Mouse (Mus musculus) limb, embryonic 15.5 days (tissue): ENCODE measurements around the gene Asah2. TPM values are rescaled to one million over a fixed set of nuclear protein-coding genes. Genes with fewer than 3 reads are reported as not detected.

Experiments used
- ATAC-seq: fragments of 200-750 bp; cut with Nextera tagmentation; 2 replicates; pipeline ENCODE4 v1.8.0; 2017; ENCODE audit warnings: low read depth, moderate TSS enrichment; ENCODE audit not compliant: insufficient number of reproducible peaks, low FRiP score, low TSS enrichment
- H3K27ac ChIP-seq: fragments of 300-500 bp; sonication (generic); 2 replicates; pipeline ENCODE4 v1.5.1; 2015; ENCODE audit warnings: moderate library complexity, mild to moderate bottlenecking, inconsistent platforms
- H3K27me3 ChIP-seq: fragments of 300-500 bp; sonication (generic); 2 replicates; pipeline ENCODE4 v1.6.1; 2015; ENCODE audit warnings: inconsistent platforms
- H3K36me3 ChIP-seq: fragments of 300-500 bp; sonication (generic); 2 replicates; pipeline ENCODE4 v1.6.1; 2015; ENCODE audit warnings: inconsistent platforms
- H3K4me1 ChIP-seq: fragments of 300-500 bp; sonication (generic); 2 replicates; pipeline ENCODE4 v1.6.1; 2015; ENCODE audit warnings: inconsistent platforms
- H3K4me2 ChIP-seq: fragments of 300-500 bp; sonication (generic); 2 replicates; pipeline ENCODE4 v1.6.1; 2015; ENCODE audit warnings: mild to moderate bottlenecking, inconsistent platforms
- H3K4me3 ChIP-seq: fragments of 300-500 bp; sonication (generic); 2 replicates; pipeline ENCODE4 v1.5.1; 2015; ENCODE audit warnings: mild to moderate bottlenecking, inconsistent platforms
- H3K9ac ChIP-seq: fragments of 300-500 bp; sonication (generic); 2 replicates; pipeline ENCODE4 v1.6.1; 2015; ENCODE audit warnings: inconsistent platforms
- H3K9me3 ChIP-seq: fragments of 300-500 bp; sonication (generic); 2 replicates; pipeline ENCODE4 v1.6.1; 2016; ENCODE audit warnings: inconsistent platforms
- whole genome bisulfite sequencing: fragments of 180-500 bp; shearing (Covaris S2); methylation state at CpG from one replicate; pipeline ENCODE4 v1.1.7; 2015; 5-methylcytosine and 5-hydroxymethylcytosine counted together
- polyA plus RNA-seq: library from polyadenylated mRNA; unstranded; fragments of >200 nt; fragmentation: Nextera tagmentation; extraction: Ambion mirVana; gene quantifications from 2 replicates; pipeline ENCODE4 v1.2.1, GENCODE M21; 2015

Gene Asah2
- polyA plus RNA-seq, 1 experiment from 2014 or later: 3.2 TPM

DNA sequence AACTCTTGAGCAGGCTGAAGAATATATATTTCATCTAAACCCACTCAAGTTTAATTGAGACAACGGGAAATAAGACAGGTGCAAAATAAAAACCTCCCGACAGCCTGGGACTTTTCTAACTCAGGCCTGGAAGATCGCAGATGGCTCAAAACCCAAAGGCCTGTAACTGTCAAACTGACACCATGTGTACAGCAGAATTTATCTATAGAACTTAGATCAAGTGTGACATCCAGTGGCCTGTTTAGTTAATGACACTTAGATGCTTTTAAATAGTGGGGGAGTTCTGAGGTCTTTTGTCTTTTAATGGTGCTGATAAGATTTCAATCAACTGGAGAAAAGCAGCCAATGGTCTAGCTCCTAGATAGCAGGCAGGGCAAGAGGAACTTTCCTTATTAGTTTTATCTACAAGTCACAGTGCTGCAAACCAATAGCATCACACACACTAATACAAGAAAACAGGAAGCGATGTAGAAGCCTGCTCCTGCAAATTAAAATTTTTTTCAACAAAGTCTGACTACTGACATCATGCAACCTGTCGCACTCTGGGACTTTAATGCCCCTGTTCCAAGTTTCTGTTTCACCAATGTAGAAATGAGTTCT lies 140.0 kb downstream of the Asah2 start:
- peaks cover 8% of the 10 kb centered on the region; the same call in 1 of the 2 replicates for H3K27me3 ChIP-seq
- H3K4me3 ChIP-seq: no peak overlapping the region
- no peak overlapping the region for H3K4me2 ChIP-seq
- ATAC-seq: no peak
- no peaks in the 10 kb centered on the region for H3K9me3 ChIP-seq
- H3K36me3 ChIP-seq: no peaks in the 10 kb centered on the region
- WGBS: 60% methylated on average over 5 of the region's 5 CpGs
- no peak overlapping the region for H3K27ac ChIP-seq
- no peaks in the 10 kb centered on the region for H3K4me1 ChIP-seq
- H3K9ac ChIP-seq: no peak overlapping the region

- Histone ChIP-seq H3K4me2 (no peak overlapping the region), H3K4me1 (no peaks in the 10 kb centered on the region), H3K36me3 (no peaks in the 10 kb centered on the region), H3K9ac (no peak overlapping the region), H3K27ac (no peak overlapping the region), H3K4me3 (no peak overlapping the region), H3K9me3 (no peaks in the 10 kb centered on the region), H3K27me3 (no peaks in the 10 kb centered on the region)
- no peak for ATAC-seq
- 48% methylated on average over 3 of the region's 3 CpGs for WGBS
These were observed 144.9 kb downstream of the Asah2 start for GRCm38 (mm10) chr19:31963147-31963546.

DNA sequence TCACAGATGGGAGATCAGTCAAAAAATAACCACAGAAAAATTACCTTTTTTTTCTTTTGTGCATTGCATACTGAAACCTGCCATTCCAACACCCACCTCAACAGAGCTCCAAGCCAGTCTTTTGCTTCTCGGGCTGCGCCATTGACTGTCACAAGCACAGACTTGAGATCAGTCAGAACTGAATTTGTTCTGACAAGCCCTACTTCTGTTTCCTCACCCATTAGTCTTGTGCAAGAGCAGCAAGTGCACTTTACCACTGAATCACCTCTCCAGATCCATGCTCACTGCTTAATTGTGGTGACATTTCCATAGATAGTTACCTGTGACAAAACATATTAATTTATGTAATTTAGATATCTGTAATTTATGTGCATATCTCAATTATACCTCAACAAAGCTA lies 147.6 kb downstream of the Asah2 start:
- H3K27me3 ChIP-seq: no peaks in the 10 kb centered on the region
- no peak for ATAC-seq
- 73% methylated on average over 2 of the region's 2 CpGs for WGBS

GRCm38 (mm10) chr19:31956359-31956758 lies 151.7 kb downstream of the Asah2 start:
- no peak for ATAC-seq
- Histone ChIP-seq H3K27me3 (no peaks in the 10 kb centered on the region), H3K4me1 (no peaks in the 10 kb centered on the region), H3K4me2 (no peak overlapping the region), H3K4me3 (no peak overlapping the region), H3K27ac (no peak overlapping the region), H3K9ac (no peak overlapping the region), H3K36me3 (no peaks in the 10 kb centered on the region), H3K9me3 (no peaks in the 10 kb centered on the region)
- WGBS: 70% methylated on average over 2 of the region's 2 CpGs

More for the DNA sequence above, 147.6 kb downstream of the Asah2 start:
- Histone ChIP-seq H3K4me3 (no peak overlapping the region), H3K9me3 (no peaks in the 10 kb centered on the region), H3K4me1 (no peaks in the 10 kb centered on the region), H3K27ac (no peak overlapping the region), H3K9ac (no peak overlapping the region), H3K36me3 (no peaks in the 10 kb centered on the region), H3K4me2 (no peak overlapping the region)

- Histone ChIP-seq H3K4me2 (no peak overlapping the region), H3K4me3 (no peak overlapping the region), H3K4me1 (no peaks in the 10 kb centered on the region), H3K9me3 (no peaks in the 10 kb centered on the region), H3K36me3 (no peaks in the 10 kb centered on the region), H3K27me3 (no peaks in the 10 kb centered on the region), H3K9ac (no peak overlapping the region), H3K27ac (no peak overlapping the region)
- WGBS: 83% methylated on average over 4 of the region's 4 CpGs
- ATAC-seq: no peak
These were observed 153.3 kb downstream of the Asah2 start for GRCm38 (mm10) chr19:31954696-31955095.

DNA sequence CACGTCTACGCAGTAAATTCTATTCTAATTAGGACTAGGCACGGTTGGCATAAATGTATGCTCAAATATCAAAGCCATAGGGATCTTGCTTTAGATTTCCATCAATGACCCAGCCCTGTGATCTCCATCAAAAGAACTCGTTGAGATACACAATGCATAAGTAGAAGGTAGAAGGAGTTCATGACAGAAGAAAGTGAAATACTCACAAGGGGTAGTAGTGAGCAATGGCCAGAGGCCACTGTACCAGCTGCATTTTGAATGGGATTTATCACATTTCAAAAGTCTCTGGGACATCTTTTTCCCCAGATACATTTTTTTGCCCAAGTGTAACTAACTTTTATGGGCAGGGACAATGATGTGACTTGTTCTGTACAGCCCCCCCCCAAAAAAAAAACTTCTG lies 153.7 kb downstream of the Asah2 start:
- no peaks in the 10 kb centered on the region for H3K4me1 ChIP-seq
- no peak for ATAC-seq
- no peaks in the 10 kb centered on the region for H3K27me3 ChIP-seq
- no peaks in the 10 kb centered on the region for H3K9me3 ChIP-seq
- H3K4me2 ChIP-seq: no peak overlapping the region
- no peak overlapping the region for H3K9ac ChIP-seq
- no peaks in the 10 kb centered on the region for H3K36me3 ChIP-seq
- H3K27ac ChIP-seq: no peak overlapping the region
- H3K4me3 ChIP-seq: no peak overlapping the region
- 42% methylated on average over 4 of the region's 4 CpGs for whole genome bisulfite sequencing

DNA sequence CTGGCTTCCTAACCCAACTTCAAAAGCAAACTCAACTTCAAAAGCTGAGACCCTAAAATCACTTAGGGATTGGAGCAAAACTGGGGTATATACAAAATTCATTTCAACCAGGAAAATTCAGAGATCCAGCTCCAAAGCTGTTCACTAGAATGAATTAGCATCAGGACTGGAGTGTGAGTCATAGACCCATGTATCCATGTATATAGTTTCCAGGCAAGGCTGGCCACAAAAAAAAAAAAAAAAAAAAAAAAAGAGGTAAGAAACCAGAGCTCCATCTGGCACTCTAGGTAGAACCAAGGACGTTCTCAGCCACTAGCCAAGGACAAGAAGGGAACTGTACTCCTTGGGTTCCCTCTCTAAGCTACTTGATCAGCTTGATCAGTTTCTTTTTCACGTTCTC lies 154.2 kb downstream of the Asah2 start:
- 43% methylated on average over 2 of the region's 2 CpGs for WGBS
- H3K4me1 ChIP-seq: no peaks in the 10 kb centered on the region
- no peaks in the 10 kb centered on the region for H3K36me3 ChIP-seq
- H3K27ac ChIP-seq: no peak overlapping the region
- H3K9ac ChIP-seq: no peak overlapping the region
- no peak for ATAC-seq
- H3K4me3 ChIP-seq: no peak overlapping the region
- H3K27me3 ChIP-seq: no peaks in the 10 kb centered on the region
- H3K9me3 ChIP-seq: no peaks in the 10 kb centered on the region
- H3K4me2 ChIP-seq: no peak overlapping the region

DNA sequence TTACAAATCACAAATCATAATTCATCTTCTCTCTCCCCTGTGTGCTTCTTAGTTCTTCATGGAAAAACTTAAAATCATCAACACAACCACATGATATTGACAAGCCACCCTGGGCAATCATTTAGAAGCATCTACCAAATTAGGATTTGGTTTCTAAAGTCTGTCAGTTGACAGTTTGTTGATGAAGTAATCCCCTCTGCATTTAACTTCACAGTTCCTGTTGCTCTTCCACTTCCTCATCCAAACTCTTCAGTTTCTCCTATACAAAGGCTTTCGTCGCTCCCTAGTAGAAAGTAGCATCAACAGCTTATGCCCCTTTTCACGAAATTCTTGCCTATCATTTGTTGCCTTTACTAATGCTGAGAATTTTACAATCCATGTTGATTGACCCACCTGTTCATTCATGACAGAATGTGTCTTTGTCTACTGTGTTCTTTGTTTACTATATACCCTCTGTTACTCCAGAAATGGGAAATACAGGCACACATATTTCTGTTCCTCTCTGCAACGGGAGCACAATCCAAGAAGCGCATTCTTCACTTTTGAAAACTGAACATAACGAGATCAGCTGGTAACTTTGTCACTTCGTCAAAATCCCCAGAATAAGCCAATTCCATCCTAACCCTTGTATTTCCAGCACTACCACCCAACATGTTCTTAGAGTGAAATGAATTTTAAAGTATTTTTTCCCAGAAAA lies 157.1 kb downstream of the Asah2 start:
- H3K9ac ChIP-seq: no peak overlapping the region
- no peak overlapping the region for H3K4me2 ChIP-seq
- H3K27ac ChIP-seq: no peak overlapping the region
- no peaks in the 10 kb centered on the region for H3K27me3 ChIP-seq
- no peak overlapping the region for H3K4me3 ChIP-seq
- H3K4me1 ChIP-seq: no peaks in the 10 kb centered on the region
- H3K36me3 ChIP-seq: no peaks in the 10 kb centered on the region
- 72% methylated on average over 7 of the region's 7 CpGs for WGBS
- ATAC-seq: no peak
- no peaks in the 10 kb centered on the region for H3K9me3 ChIP-seq

Other genes starting within 250 kb of the Asah2 start
- not detected in 2 replicates for gene A1cf, start 239.4 kb downstream of the Asah2 start, polyA plus RNA-seq